ENCODE assay signal across 8 mouse cellular contexts in the genomic region with DNA sequence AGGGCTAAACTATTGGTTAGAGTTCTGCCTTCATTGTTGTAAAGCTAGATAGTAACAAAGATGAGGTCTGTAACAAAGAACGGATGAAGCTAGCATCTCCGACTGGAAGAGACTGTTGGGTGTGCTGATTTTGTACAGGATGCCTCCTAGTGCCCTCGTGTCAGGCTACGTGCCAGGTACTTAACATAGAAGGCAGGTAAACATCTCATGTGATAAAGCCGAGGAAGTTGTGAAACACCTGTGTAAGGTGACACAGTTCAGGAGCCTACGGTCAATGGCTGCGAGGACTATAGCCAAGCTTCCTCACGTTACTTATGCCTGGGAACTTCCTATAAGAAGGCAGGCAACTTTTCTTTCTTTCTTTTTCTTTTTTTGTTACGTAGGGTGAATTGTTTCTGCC. TPM values are rescaled to one million over a fixed set of nuclear protein-coding genes. Genes with fewer than 3 reads are reported as not detected.
DNase-seq lines count a peak whose midpoint lies in the region; ATAC-seq lines count a peak whose summit lies in the region.

A gene (plus strand): TSS at position 49 of the 400 bp plus-strand sequence.

- peak within 1 kb of the TSS; percentile 68 for H3K4me2 ChIP-seq in kidney, embryonic 16.5 days (replicated peaks; ENCODE audit: low read depth, low read length)
- peak within 1 kb of the TSS; percentile 97 for H3K4me2 ChIP-seq in heart, embryonic 11.5 days

- 14% methylated on average over 9 of the region's 9 CpGs for WGBS in kidney, embryonic 16.5 days
- 19% methylated on average over 9 of the region's 9 CpGs for WGBS in heart, embryonic 11.5 days (ENCODE audit: insufficient replicate concordance)

- no peaks in the 10 kb centered on the region for H3K36me3 ChIP-seq in kidney, embryonic 16.5 days (ENCODE audit: insufficient read depth, low read length)
- H3K36me3 ChIP-seq in heart, embryonic 11.5 days (ENCODE audit: control insufficient read depth, insufficient read depth, low read length): no peaks in the 10 kb centered on the region

- H3K4me3 ChIP-seq in kidney, embryonic 16.5 days (ENCODE audit: low read length): peak within 1 kb of the TSS; percentile 99
- peak within 1 kb of the TSS; percentile 84 for H3K4me3 ChIP-seq in heart, embryonic 11.5 days (ENCODE audit: low read depth, low read length)

- no peak for DNase-seq in kidney, postnatal 4 days
- DNase-seq in layer of hippocampus, postnatal 14 days (ENCODE audit: low spot score in 2 of 2): no peak
- DNase-seq in lung, postnatal 36 days: peak; percentile 79
- no peak for DNase-seq in retina, postnatal 1 day
- no peak for DNase-seq in B cell, adult 2 months

- H3K27ac ChIP-seq in kidney, embryonic 16.5 days (ENCODE audit: low read length): peak within 1 kb of the TSS; percentile 97
- H3K27ac ChIP-seq in heart, embryonic 11.5 days (ENCODE audit: low read depth, low read length): peak within 1 kb of the TSS; percentile 94

- H3K27me3 ChIP-seq in kidney, embryonic 16.5 days (ENCODE audit: insufficient read depth, low read length): no peaks in the 10 kb centered on the region
- H3K27me3 ChIP-seq in heart, embryonic 11.5 days (ENCODE audit: control insufficient read depth, insufficient read depth, low read length): no peaks in the 10 kb centered on the region

- H3K9ac ChIP-seq in kidney, embryonic 16.5 days (replicated peaks; ENCODE audit: low read length): peak within 1 kb of the TSS; percentile 96
- H3K9ac ChIP-seq in heart, embryonic 11.5 days (ENCODE audit: low read depth, low read length): peak within 1 kb of the TSS; percentile 99

- H3K4me1 ChIP-seq in kidney, embryonic 16.5 days (ENCODE audit: insufficient read depth, low read length): peaks cover 29% of the 10 kb centered on the region
- peaks cover 18% of the 10 kb centered on the region for H3K4me1 ChIP-seq in heart, embryonic 11.5 days (ENCODE audit: control insufficient read depth, insufficient read depth, low read length)

- ATAC-seq in kidney, embryonic 16.5 days (ENCODE audit: low FRiP score, low TSS enrichment): no peak
- ATAC-seq in common myeloid progenitor, adult 5-6 weeks (replicated peaks; ENCODE audit: low read depth, poor library complexity, severe bottlenecking): no peak
- ATAC-seq in heart, embryonic 11.5 days (replicated peaks; ENCODE audit: insufficient number of reproducible peaks, low FRiP score, low TSS enrichment): no peak

- H3K9me3 ChIP-seq in kidney, embryonic 16.5 days (ENCODE audit: low read length): no peaks in the 10 kb centered on the region
- H3K9me3 ChIP-seq in heart, embryonic 11.5 days (replicated peaks; ENCODE audit: control insufficient read depth, low read length): no peaks in the 10 kb centered on the region

RNA-seq across cellular contexts. Expression of the gene that starts here (rescaled TPM):
- polyA plus RNA-seq in kidney, embryonic 16.5 days (2015; fragmentation: Nextera tagmentation; extraction: Ambion mirVana): 44.5 and 46.5 TPM in 2 replicates
- 16.6 and 25.2 TPM in 2 replicates for total RNA-seq in common myeloid progenitor, adult 5-6 weeks (2017)
- polyA plus RNA-seq in heart, embryonic 11.5 days (2014; fragmentation: Nextera tagmentation; extraction: Ambion mirVana): 24.6 and 26.7 TPM in 2 replicates
- 10 to 100 TPM; 48.4 to 50.9 TPM for total RNA-seq in layer of hippocampus, postnatal 14 days (2021)
